Mouse (Mus musculus): ENCODE data around the gene Mt2. TPM values are rescaled to one million over a fixed set of nuclear protein-coding genes. Genes with fewer than 3 reads are reported as not detected.
A peak's percentile ranks its signal among the peaks of the same experiment; 100 is the strongest.

The Mt2 gene
- polyA plus RNA-seq, 1 experiment from 2014 or later: 9.5 TPM

DNA sequence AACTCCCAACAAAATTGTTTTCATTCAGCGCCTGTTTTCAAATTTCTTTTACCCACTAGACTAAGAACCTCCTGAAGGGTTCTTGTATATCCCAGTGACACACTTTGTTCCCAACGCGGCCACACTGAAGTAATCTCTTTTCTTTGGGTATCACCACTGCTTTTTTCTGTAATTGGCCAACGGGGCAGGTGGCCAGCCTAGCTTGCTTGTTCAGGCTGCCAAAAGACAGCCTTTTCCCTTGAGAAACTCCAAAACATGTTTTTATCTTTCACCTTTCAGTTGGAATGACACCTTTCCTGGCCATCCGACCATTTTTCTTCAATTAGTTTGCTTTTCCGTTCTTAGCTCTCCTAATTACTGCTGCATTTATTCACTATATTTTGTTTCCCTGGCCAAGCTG is 41.4 kb downstream of the Mt2 start:
- H3K27ac ChIP-seq: peak overlapping the region; percentile 63; the same call in 1 of the 2 replicates
- peak overlapping the region; percentile 40 for H3K9ac ChIP-seq
- H3K9me3 ChIP-seq: no peaks in the 10 kb centered on the region
- WGBS: 71% methylated on average over 6 of the region's 6 CpGs
- H3K36me3 ChIP-seq: no peaks in the 10 kb centered on the region
- H3K4me1 ChIP-seq (replicated peaks): peaks cover 24% of the 10 kb centered on the region
- no peak for ATAC-seq (ENCODE audit: low FRiP score)
- H3K27me3 ChIP-seq: no peaks in the 10 kb centered on the region
- peak overlapping the region; percentile 87 for H3K4me2 ChIP-seq
- H3K4me3 ChIP-seq: peak overlapping the region; percentile 82

DNA sequence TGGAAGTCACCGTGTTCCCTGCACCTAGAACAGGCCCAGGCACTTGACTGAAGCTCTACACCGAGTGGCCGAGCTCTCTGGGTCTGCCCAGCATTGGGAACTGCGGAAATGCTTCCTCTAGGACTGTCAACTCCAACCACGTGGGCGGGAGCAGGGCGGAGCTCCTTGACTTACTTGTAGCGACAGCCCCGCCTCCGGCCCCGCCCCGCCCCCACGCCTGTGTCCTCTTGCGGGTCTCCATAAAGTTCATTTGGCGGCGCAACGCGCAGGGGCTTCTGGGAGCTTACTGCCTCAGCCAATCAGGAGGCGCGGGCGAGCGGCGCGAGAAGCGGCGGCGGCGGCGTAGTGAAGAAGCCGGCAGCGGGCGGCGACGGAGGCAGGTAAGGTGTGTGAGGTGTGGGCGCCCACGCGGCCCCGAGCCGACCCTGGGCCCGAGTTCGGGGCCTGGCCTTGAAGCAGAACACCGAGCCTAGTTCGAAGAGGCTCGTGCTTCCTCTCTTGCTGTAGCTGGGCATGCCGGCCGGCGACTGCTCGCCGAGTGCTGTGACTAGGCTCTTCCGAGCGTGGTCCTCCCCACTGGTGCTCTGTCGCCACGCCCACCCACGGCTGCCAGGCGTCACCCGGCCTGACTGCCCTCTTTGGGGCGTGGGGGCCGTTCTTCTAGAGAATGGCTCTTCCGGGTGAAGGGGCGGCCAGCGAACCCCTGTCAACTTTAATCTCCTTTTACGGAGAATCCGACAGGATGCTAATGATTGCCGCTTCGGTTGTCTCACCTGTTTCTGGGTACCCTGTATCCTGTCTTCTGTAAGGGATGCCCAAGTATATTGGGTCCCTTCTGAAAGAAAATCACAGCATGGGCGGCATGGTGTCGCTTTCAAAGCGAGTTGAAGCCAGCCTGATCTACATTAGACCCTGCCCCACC is 42.0 kb downstream of the Mt2 start, which contains the start of gene Nup93:
TSS of gene Nup93 (plus strand) at position 313 of the 922 bp plus-strand sequence.
- no peaks in the 10 kb centered on the region for H3K36me3 ChIP-seq
- WGBS: under 1% methylated on average over 67 of the region's 68 CpGs
- H3K4me2 ChIP-seq: peak within 1 kb of the TSS; percentile 87
- H3K27me3 ChIP-seq: no peaks in the 10 kb centered on the region
- no peaks in the 10 kb centered on the region for H3K9me3 ChIP-seq
- peaks cover 24% of the 10 kb centered on the region for H3K4me1 ChIP-seq (replicated peaks)
- peak within 1 kb of the TSS; percentile 82 for H3K27ac ChIP-seq
- H3K4me3 ChIP-seq: peak within 1 kb of the TSS; percentile 82
- peak; percentile 97 for ATAC-seq (ENCODE audit: low FRiP score)
- peak within 1 kb of the TSS; percentile 90 for H3K9ac ChIP-seq

Other genes with a start within 250 kb of the Mt2 start
- gene Amfr, start 159.8 kb upstream of the Mt2 start, polyA plus RNA-seq (2015; fragmentation: Nextera tagmentation; extraction: Ambion mirVana): 60.6 and 64.3 TPM in 2 replicates
- gene Nudt21, start 135.6 kb upstream of the Mt2 start, polyA plus RNA-seq (2015; fragmentation: Nextera tagmentation; extraction: Ambion mirVana): 109 and 112 TPM in 2 replicates
- gene Ogfod1, start 135.5 kb upstream of the Mt2 start, polyA plus RNA-seq (2015; fragmentation: Nextera tagmentation; extraction: Ambion mirVana): 16.9 TPM in 2 replicates
- gene Bbs2, start 73.7 kb upstream of the Mt2 start, polyA plus RNA-seq (2015; fragmentation: Nextera tagmentation; extraction: Ambion mirVana): 22.0 and 25.3 TPM in 2 replicates
- not detected in 2 replicates for gene Mt4, start 35.5 kb upstream of the Mt2 start, polyA plus RNA-seq (2015; fragmentation: Nextera tagmentation; extraction: Ambion mirVana)
- gene Mt3, start 20.1 kb upstream of the Mt2 start, polyA plus RNA-seq (2015; fragmentation: Nextera tagmentation; extraction: Ambion mirVana): 119 and 130 TPM in 2 replicates
- gene Mt1, start 6.4 kb downstream of the Mt2 start, polyA plus RNA-seq (2015; fragmentation: Nextera tagmentation; extraction: Ambion mirVana): 35.8 and 38.6 TPM in 2 replicates
- gene Nup93, start 41.9 kb downstream of the Mt2 start, polyA plus RNA-seq (2015; fragmentation: Nextera tagmentation; extraction: Ambion mirVana): 66.5 and 68.0 TPM in 2 replicates
- gene Slc12a3, start 156.5 kb downstream of the Mt2 start, polyA plus RNA-seq (2015; fragmentation: Nextera tagmentation; extraction: Ambion mirVana): 0.14 and 0.19 TPM in 2 replicates
- gene Herpud1, start 213.8 kb downstream of the Mt2 start, polyA plus RNA-seq (2015; fragmentation: Nextera tagmentation; extraction: Ambion mirVana): 55.8 and 59.3 TPM in 2 replicates

All from hindbrain, embryonic 13.5 days (tissue).